Mouse (Mus musculus) erythroid progenitor cell, adult 5-6 weeks (primary cell): ENCODE data around the gene Mtmr11. TPM values are rescaled to one million over a fixed set of nuclear protein-coding genes. Genes with fewer than 3 reads are reported as not detected.
"Not testable (repeated sequence)": the region's sequence is repeated elsewhere in the genome, so short reads cannot be mapped to it uniquely, and the experiment has no call there.

Experiments used
- ATAC-seq: replicated peaks from 2 replicates; pipeline ENCODE4 v1.8.0; 2016; ENCODE audit warnings: moderate number of reproducible peaks, mild to moderate bottlenecking, moderate TSS enrichment, inconsistent platforms; ENCODE audit not compliant: poor library complexity, low FRiP score, severe bottlenecking
- total RNA-seq, 2 experiments: library from RNA; stranded (forward) in 1 of 2; stranded (reverse) in 1 of 2; fragments of 150-400 nt in 1 of 2; fragments of 186-747, 209-891 nt in 1 of 2; gene quantifications; 2 replicates each; pipeline versions ENCODE4 v1.2.3 to v1.2.4; 2015 to 2017; ENCODE audit warnings: low replicate concordance in 2 of 2

The Mtmr11 gene
- total RNA-seq, 2 experiments from 2014 or later: not detected

DNA sequence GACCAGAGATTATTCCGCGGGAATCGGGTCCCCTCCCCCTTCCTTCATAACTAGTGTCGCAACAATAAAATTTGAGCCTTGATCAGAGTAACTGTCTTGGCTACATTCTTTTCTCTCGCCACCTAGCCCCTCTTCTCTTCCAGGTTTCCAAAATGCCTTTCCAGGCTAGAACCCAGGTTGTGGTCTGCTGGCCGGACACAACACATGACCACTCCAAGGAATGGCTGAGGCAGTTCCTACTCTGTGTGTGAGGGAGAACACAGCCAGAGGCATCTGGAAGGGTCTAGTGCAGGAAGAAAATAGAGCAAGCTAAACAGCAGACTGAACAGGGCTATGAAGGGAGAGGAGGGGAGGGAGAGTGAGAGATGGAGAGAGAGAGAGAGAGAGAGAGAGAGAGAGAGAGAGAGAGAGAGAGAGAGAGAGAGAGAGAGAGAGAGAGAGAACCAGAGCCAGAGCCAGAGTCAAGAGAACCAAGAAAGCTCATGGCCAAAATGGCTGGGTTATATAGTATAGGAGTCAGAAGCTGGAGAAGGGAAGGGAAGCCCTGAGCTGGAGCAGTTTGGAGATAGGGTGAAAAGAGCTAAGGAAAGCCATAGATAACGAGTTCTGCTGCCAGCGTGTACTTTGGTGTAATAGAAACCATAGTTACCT lies 36.9 kb downstream of the Mtmr11 start:
- ATAC-seq: not testable (repeated sequence)

GRCm38 (mm10) chr3:96199731-96200130 lies 37.9 kb downstream of the Mtmr11 start:
- no peak for ATAC-seq

DNA sequence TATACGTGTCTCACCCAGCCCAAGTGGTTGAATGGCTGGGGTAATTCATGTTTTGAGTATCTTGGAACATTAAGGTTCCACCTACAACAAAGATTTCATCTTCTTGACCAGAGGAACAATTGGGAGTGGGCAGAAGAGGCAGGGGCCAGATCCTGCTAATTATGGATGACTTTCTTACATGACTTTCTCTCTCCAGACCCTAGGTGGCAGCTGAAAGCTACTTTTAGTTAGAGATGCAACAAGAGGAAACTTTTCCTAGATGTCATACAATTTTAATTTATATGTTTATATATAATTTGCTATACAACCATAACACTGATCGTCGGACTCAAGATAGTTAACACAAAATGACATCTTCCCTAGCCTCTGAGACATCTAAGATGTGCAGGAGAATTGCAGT lies 46.0 kb downstream of the Mtmr11 start:
- ATAC-seq: no peak

- ATAC-seq: no peak
These were observed 47.4 kb downstream of the Mtmr11 start for GRCm38 (mm10) chr3:96209242-96209641.

DNA sequence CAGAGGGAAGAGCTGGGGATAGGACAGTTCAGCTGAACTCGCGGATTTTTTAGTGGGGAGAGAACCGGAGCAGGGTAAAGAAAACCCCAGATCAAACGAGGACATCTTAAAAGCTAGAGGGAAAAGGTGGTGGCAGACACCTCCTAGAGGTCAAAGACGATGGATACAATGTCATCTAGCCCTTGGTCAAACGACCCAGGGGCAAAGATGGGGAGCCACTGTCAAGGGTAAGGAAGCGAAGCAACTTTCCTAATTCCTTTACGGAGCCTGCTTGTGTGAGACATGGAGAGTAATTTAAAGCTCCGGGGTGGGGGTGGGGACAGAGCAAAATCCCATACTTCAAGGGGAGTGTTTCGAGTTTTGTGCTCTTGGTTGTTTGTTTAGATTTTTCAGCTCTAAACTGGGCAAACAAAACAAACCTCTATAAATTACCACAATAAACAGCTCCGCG lies 57.4 kb downstream of the Mtmr11 start:
- ATAC-seq: peak; percentile 10

GRCm38 (mm10) chr3:96219661-96220130 lies 57.9 kb downstream of the Mtmr11 start, which contains the start of the genes Bola1 and Hist2h2ab:
Gene Bola1 (minus strand): TSS chr3:96219709.
Gene Hist2h2ab (plus strand): TSS chr3:96219865.
- ATAC-seq: peak; percentile 62

- peak; percentile 19; the same call in 1 of the 2 replicates for ATAC-seq
These were observed 58.4 kb downstream of the Mtmr11 start for GRCm38 (mm10) chr3:96220131-96220764.

DNA sequence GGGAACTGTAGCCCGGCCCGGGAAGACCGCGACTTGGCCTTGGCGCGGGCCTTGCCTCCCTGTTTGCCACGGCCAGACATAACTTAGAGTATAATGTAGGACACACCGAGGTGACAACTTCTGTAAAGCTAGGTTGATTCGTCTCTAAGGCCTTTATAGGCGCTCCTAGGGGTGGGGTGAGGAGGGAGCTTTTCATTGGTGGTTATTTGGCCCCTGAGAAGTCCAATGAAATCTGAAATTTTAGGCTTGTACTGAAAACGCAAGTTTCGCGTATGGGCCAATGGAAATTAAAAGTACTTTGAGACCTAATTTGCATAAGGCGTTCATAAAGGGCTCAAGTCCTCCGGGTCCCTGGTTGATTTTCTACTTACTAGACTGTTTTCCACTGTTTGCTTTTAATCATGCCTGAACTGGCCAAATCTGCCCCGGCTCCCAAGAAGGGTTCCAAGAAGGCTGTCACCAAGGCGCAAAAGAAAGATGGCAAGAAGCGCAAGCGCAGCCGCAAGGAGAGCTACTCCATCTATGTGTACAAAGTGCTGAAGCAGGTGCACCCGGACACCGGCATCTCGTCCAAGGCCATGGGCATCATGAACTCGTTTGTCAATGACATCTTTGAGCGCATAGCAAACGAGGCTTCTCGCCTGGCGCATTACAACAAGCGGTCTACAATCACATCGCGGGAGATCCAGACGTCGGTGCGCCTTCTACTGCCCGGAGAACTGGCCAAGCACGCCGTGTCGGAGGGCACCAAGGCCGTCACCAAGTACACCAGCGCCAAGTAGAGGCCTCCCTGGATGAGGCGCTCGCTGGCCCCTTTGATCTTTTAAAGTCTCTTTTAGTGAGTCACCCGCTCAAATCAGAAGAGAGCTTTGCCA lies 59.2 kb downstream of the Mtmr11 start, which contains the start of the genes Hist2h2ac and Hist2h2be:
Gene Hist2h2ac (minus strand): TSS at position 116 of the 875 bp plus-strand sequence.
Gene Hist2h2be (plus strand): TSS at position 355 of the 875 bp plus-strand sequence.
- ATAC-seq: peak; percentile 79

Other genes starting within 250 kb of the Mtmr11 start
- 153 and 197 TPM in 2 replicates for gene Anp32e, start 232.8 kb upstream of the Mtmr11 start, total RNA-seq (2015; ENCODE audit: low replicate concordance)
- gene Anp32e, start 232.8 kb upstream of the Mtmr11 start, total RNA-seq (2017; ENCODE audit: low replicate concordance): 541 and 717 TPM in 2 replicates
- 12.6 and 13.4 TPM in 2 replicates for gene Plekho1, start 166.0 kb upstream of the Mtmr11 start, total RNA-seq (2015; ENCODE audit: low replicate concordance)
- 8.6 and 18.6 TPM in 2 replicates for gene Plekho1, start 166.0 kb upstream of the Mtmr11 start, total RNA-seq (2017; ENCODE audit: low replicate concordance)
- gene Vps45, start 103.5 kb upstream of the Mtmr11 start, total RNA-seq (2015; ENCODE audit: low replicate concordance): 9.0 and 32.3 TPM in 2 replicates
- gene Vps45, start 103.5 kb upstream of the Mtmr11 start, total RNA-seq (2017; ENCODE audit: low replicate concordance): 8.2 and 34.4 TPM in 2 replicates
- gene Otud7b, start 57.5 kb upstream of the Mtmr11 start, total RNA-seq (2015; ENCODE audit: low replicate concordance): 4.6 and 9.4 TPM in 2 replicates
- gene Otud7b, start 57.5 kb upstream of the Mtmr11 start, total RNA-seq (2017; ENCODE audit: low replicate concordance): 28.5 and 37.6 TPM in 2 replicates
- 19.8 and 38.1 TPM in 2 replicates for gene Sf3b4, start 10.3 kb downstream of the Mtmr11 start, total RNA-seq (2015; ENCODE audit: low replicate concordance)
- gene Sf3b4, start 10.3 kb downstream of the Mtmr11 start, total RNA-seq (2017; ENCODE audit: low replicate concordance): 6.2 and 9.5 TPM in 2 replicates
- gene Sv2a, start 19.1 kb downstream of the Mtmr11 start, total RNA-seq (2015; ENCODE audit: low replicate concordance): not detected in 2 replicates
- not detected in 2 replicates for gene Sv2a, start 19.1 kb downstream of the Mtmr11 start, total RNA-seq (2017; ENCODE audit: low replicate concordance)
- gene Bola1, start 57.7 kb downstream of the Mtmr11 start, total RNA-seq (2015; ENCODE audit: low replicate concordance): 10.8 and 11.3 TPM in 2 replicates
- 4.9 and 15.5 TPM in 2 replicates for gene Bola1, start 57.7 kb downstream of the Mtmr11 start, total RNA-seq (2017; ENCODE audit: low replicate concordance)
- gene Hist2h2ab, start 57.9 kb downstream of the Mtmr11 start, total RNA-seq (2015; ENCODE audit: low replicate concordance): 6.8 and 8.4 TPM in 2 replicates
- 256 and 561 TPM in 2 replicates for gene Hist2h2ab, start 57.9 kb downstream of the Mtmr11 start, total RNA-seq (2017; ENCODE audit: low replicate concordance)
- 180 and 195 TPM in 2 replicates for gene Hist2h2ac, start 58.9 kb downstream of the Mtmr11 start, total RNA-seq (2015; ENCODE audit: low replicate concordance)
- gene Hist2h2ac, start 58.9 kb downstream of the Mtmr11 start, total RNA-seq (2017; ENCODE audit: low replicate concordance): 7,308 and 8,144 TPM in 2 replicates
- gene Hist2h2be, start 59.1 kb downstream of the Mtmr11 start, total RNA-seq (2015; ENCODE audit: low replicate concordance): 46.5 and 50.7 TPM in 2 replicates
- 35.9 and 44.5 TPM in 2 replicates for gene Hist2h2be, start 59.1 kb downstream of the Mtmr11 start, total RNA-seq (2017; ENCODE audit: low replicate concordance)
- 1,103 and 1,242 TPM in 2 replicates for gene Hist2h3c2, start 77.1 kb downstream of the Mtmr11 start, total RNA-seq (2015; ENCODE audit: low replicate concordance)
- 928 and 1,001 TPM in 2 replicates for gene Hist2h3c2, start 77.1 kb downstream of the Mtmr11 start, total RNA-seq (2017; ENCODE audit: low replicate concordance)
- gene Hist2h2aa2, start 78.3 kb downstream of the Mtmr11 start, total RNA-seq (2015; ENCODE audit: low replicate concordance): 454 and 530 TPM in 2 replicates
- 15,181 TPM in 1 of 2 replicates, not detected in the other for gene Hist2h2aa2, start 78.3 kb downstream of the Mtmr11 start, total RNA-seq (2017; ENCODE audit: low replicate concordance)
- not detected in 2 replicates for gene Hist2h2aa1, start 83.5 kb downstream of the Mtmr11 start, total RNA-seq (2015; ENCODE audit: low replicate concordance)
- gene Hist2h2aa1, start 83.5 kb downstream of the Mtmr11 start, total RNA-seq (2017; ENCODE audit: low replicate concordance): 13,356 and 26,437 TPM in 2 replicates
- gene Hist2h3c1, start 84.7 kb downstream of the Mtmr11 start, total RNA-seq (2015; ENCODE audit: low replicate concordance): 79.3 and 122 TPM in 2 replicates
- gene Hist2h3c1, start 84.7 kb downstream of the Mtmr11 start, total RNA-seq (2017; ENCODE audit: low replicate concordance): 53.9 and 62.7 TPM in 2 replicates
- 928 and 1,194 TPM in 2 replicates for gene Hist2h4, start 101.3 kb downstream of the Mtmr11 start, total RNA-seq (2015; ENCODE audit: low replicate concordance)
- 316 and 543 TPM in 2 replicates for gene Hist2h4, start 101.3 kb downstream of the Mtmr11 start, total RNA-seq (2017; ENCODE audit: low replicate concordance)
- 2,922 and 3,470 TPM in 2 replicates for gene Hist2h3b, start 106.7 kb downstream of the Mtmr11 start, total RNA-seq (2015; ENCODE audit: low replicate concordance)
- gene Hist2h3b, start 106.7 kb downstream of the Mtmr11 start, total RNA-seq (2017; ENCODE audit: low replicate concordance): 1,426 and 2,043 TPM in 2 replicates
- 4,676 and 5,120 TPM in 2 replicates for gene Hist2h2bb, start 107.7 kb downstream of the Mtmr11 start, total RNA-seq (2015; ENCODE audit: low replicate concordance)
- gene Hist2h2bb, start 107.7 kb downstream of the Mtmr11 start, total RNA-seq (2017; ENCODE audit: low replicate concordance): 18,393 and 25,698 TPM in 2 replicates
- gene Fcgr1, start 132.0 kb downstream of the Mtmr11 start, total RNA-seq (2015; ENCODE audit: low replicate concordance): 3.8 and 5.0 TPM in 2 replicates
- gene Fcgr1, start 132.0 kb downstream of the Mtmr11 start, total RNA-seq (2017; ENCODE audit: low replicate concordance): 4.1 TPM in 1 of 2 replicates, not detected in the other